Mouse (Mus musculus): ENCODE measurements around the gene Atp10a. TPM values are rescaled to one million over a fixed set of nuclear protein-coding genes. Genes with fewer than 3 reads are reported as not detected.

Gene Atp10a
- polyA plus RNA-seq, 1 experiment from 2014 or later = 5.6 TPM

- in situ Hi-C loops (cut with MboI; ENCODE audit: low pct_unique_long_range_greater_than_20kb) = no loop called here
- peak; percentile 69 for TF ChIP-seq CTCF (IDR thresholded peaks at IDR 0.05)
- H3K27me3 ChIP-seq = no peaks in the 10 kb centered on the region
- ChIA-PET POLR2A (no interaction called here), CTCF (interaction anchor here (0.6 to 1.9 kb wide), 10 partner anchors 9 to 185 kb away, joined by 3 to 8 read pairs (median 3); no protein-coding TSS in a partner anchor)
- DNase-seq (ENCODE audit: low read depth, low spot score) (no peak), ATAC-seq (peak; percentile 80)
Observed at GRCm38 (mm10) chr7:58770254-58770653, 114.3 kb downstream of the Atp10a start.

GRCm38 (mm10) chr7:58772048-58772690, 116.2 kb downstream of the Atp10a start:
- H3K27me3 ChIP-seq = no peaks in the 10 kb centered on the region
- ChIA-PET CTCF (no interaction called here), POLR2A (no interaction called here)
- ATAC-seq (no peak), DNase-seq (ENCODE audit: low read depth, low spot score) (no peak)
- in situ Hi-C loops (cut with MboI; ENCODE audit: low pct_unique_long_range_greater_than_20kb) = no loop called here
- TF ChIP-seq CTCF (IDR thresholded peaks at IDR 0.05) = no peak

- ATAC-seq = no peak
- H3K27me3 ChIP-seq = no peaks in the 10 kb centered on the region
- DNase-seq (ENCODE audit: low read depth, low spot score) = no peak
- CTCF ChIA-PET = interaction anchor here (1.2 to 1.9 kb wide), 2 partner anchors 9 to 21 kb away, joined by 3 to 8 read pairs; no protein-coding TSS in a partner anchor
- TF ChIP-seq CTCF (IDR thresholded peaks at IDR 0.05) = no peak
- in situ Hi-C loops (cut with MboI; ENCODE audit: low pct_unique_long_range_greater_than_20kb) = no loop called here
- POLR2A ChIA-PET = no interaction called here
Observed at GRCm38 (mm10) chr7:58779146-58779545, 123.2 kb downstream of the Atp10a start.

GRCm38 (mm10) chr7:58786986-58787385, 131.0 kb downstream of the Atp10a start:
- CTCF ChIA-PET = interaction anchor here (1.5 kb wide), 1 partner anchor 13 kb away, joined by 3 read pairs; no protein-coding TSS in a partner anchor
- TF ChIP-seq CTCF (IDR thresholded peaks at IDR 0.05) = no peak
- DNase-seq (ENCODE audit: low read depth, low spot score) = no peak

GRCm38 (mm10) chr7:58787585-58787984, 131.6 kb downstream of the Atp10a start:
- no peak for TF ChIP-seq CTCF (IDR thresholded peaks at IDR 0.05)
- ChIA-PET POLR2A (no interaction called here), CTCF (interaction anchor here (1.2 to 1.7 kb wide), 3 partner anchors 10 to 33 kb away, joined by 3 to 4 read pairs (median 4); no protein-coding TSS in a partner anchor)
- DNase-seq (ENCODE audit: low read depth, low spot score) (no peak), ATAC-seq (peak; percentile 45)
- no peaks in the 10 kb centered on the region for H3K27me3 ChIP-seq
- in situ Hi-C loops (cut with MboI; ENCODE audit: low pct_unique_long_range_greater_than_20kb) = no loop called here

More at GRCm38 (mm10) chr7:58786986-58787385, 131.0 kb downstream of the Atp10a start:
- no peaks in the 10 kb centered on the region for H3K27me3 ChIP-seq
- POLR2A ChIA-PET = interaction anchor here (1.3 kb wide), 1 partner anchor 8 kb away, joined by 3 read pairs; no protein-coding TSS in a partner anchor
- ATAC-seq = no peak
- in situ Hi-C loops (cut with MboI; ENCODE audit: low pct_unique_long_range_greater_than_20kb) = no loop called here

GRCm38 (mm10) chr7:58788424-58789261, 132.7 kb downstream of the Atp10a start:
- ATAC-seq (peak; percentile 19), DNase-seq (ENCODE audit: low read depth, low spot score) (no peak)
- no peaks in the 10 kb centered on the region for H3K27me3 ChIP-seq
- in situ Hi-C loops (cut with MboI; ENCODE audit: low pct_unique_long_range_greater_than_20kb) = no loop called here
- TF ChIP-seq CTCF (IDR thresholded peaks at IDR 0.05) = no peak
- CTCF ChIA-PET = interaction anchor here (0.9 to 1.7 kb wide), 5 partner anchors 11 to 102 kb away, joined by 3 to 6 read pairs (median 4); no protein-coding TSS in a partner anchor
- POLR2A ChIA-PET = no interaction called here

GRCm38 (mm10) chr7:58797281-58797680, 141.3 kb downstream of the Atp10a start:
- DNase-seq (ENCODE audit: low read depth, low spot score) (no peak), ATAC-seq (no peak)
- CTCF ChIA-PET = interaction anchor here (1.5 kb wide), 1 partner anchor 120 kb away, joined by 3 read pairs; no protein-coding TSS in a partner anchor
- TF ChIP-seq CTCF (IDR thresholded peaks at IDR 0.05) = no peak
- H3K27me3 ChIP-seq = no peaks in the 10 kb centered on the region
- POLR2A ChIA-PET = no interaction called here
- in situ Hi-C loops (cut with MboI; ENCODE audit: low pct_unique_long_range_greater_than_20kb) = no loop called here

- TF ChIP-seq CTCF (IDR thresholded peaks at IDR 0.05) = no peak
- POLR2A ChIA-PET = no interaction called here
- DNase-seq (ENCODE audit: low read depth, low spot score) (no peak), ATAC-seq (peak; percentile 93)
- no peaks in the 10 kb centered on the region for H3K27me3 ChIP-seq
- CTCF ChIA-PET = interaction anchor here (1.0 to 1.1 kb wide), 2 partner anchors 9 to 48 kb away, joined by 3 read pairs; no protein-coding TSS in a partner anchor
- in situ Hi-C loops (cut with MboI; ENCODE audit: low pct_unique_long_range_greater_than_20kb) = loop anchor here (25.0 kb wide), 1 partner anchor 511 kb away; no protein-coding TSS in a partner anchor
Observed at GRCm38 (mm10) chr7:58800916-58801315, 144.9 kb downstream of the Atp10a start.

- H3K27me3 ChIP-seq = no peaks in the 10 kb centered on the region
- ChIA-PET CTCF (interaction anchor here (1.1 kb wide), 1 partner anchor 10 kb away, joined by 4 read pairs; no protein-coding TSS in a partner anchor), POLR2A (no interaction called here)
- in situ Hi-C loops (cut with MboI; ENCODE audit: low pct_unique_long_range_greater_than_20kb) = loop anchor here (25.0 kb wide), 1 partner anchor 511 kb away; no protein-coding TSS in a partner anchor
- ATAC-seq (peak; percentile 49), DNase-seq (ENCODE audit: low read depth, low spot score) (no peak)
- no peak for TF ChIP-seq CTCF (IDR thresholded peaks at IDR 0.05)
Observed at GRCm38 (mm10) chr7:58801791-58802190, 145.8 kb downstream of the Atp10a start.

GRCm38 (mm10) chr7:58822147-58822681, 166.2 kb downstream of the Atp10a start:
- ChIA-PET CTCF (interaction anchor here (1.1 kb wide), 1 partner anchor 21 kb away, joined by 3 read pairs; no protein-coding TSS in a partner anchor), POLR2A (no interaction called here)
- DNase-seq (ENCODE audit: low read depth, low spot score) (no peak), ATAC-seq (peak; percentile 73)
- no peaks in the 10 kb centered on the region for H3K27me3 ChIP-seq
- in situ Hi-C loops (cut with MboI; ENCODE audit: low pct_unique_long_range_greater_than_20kb) = loop anchor here (25.0 kb wide), 1 partner anchor 490 kb away; no protein-coding TSS in a partner anchor
- TF ChIP-seq CTCF (IDR thresholded peaks at IDR 0.05) = no peak

Data from Patski (cell line).